Mouse (Mus musculus): ENCODE results near the gene Il17c.

The Il17c gene

GRCm38 (mm10) chr8:122421376-122422070 is at the start of gene Il17c:
Gene Il17c, plus strand, starts transcription at chr8:122422020.
- in situ Hi-C loops (cut with MboI, MseI), result no loop called here

- in situ Hi-C loops (cut with MboI, MseI), result loop anchor here (5.0 kb wide), 1 partner anchor 93 kb away; the partner anchor contains the start of gene Zfpm1
Measured at GRCm38 (mm10) chr8:122375320-122375719, 46.5 kb upstream of the Il17c start.

DNA sequence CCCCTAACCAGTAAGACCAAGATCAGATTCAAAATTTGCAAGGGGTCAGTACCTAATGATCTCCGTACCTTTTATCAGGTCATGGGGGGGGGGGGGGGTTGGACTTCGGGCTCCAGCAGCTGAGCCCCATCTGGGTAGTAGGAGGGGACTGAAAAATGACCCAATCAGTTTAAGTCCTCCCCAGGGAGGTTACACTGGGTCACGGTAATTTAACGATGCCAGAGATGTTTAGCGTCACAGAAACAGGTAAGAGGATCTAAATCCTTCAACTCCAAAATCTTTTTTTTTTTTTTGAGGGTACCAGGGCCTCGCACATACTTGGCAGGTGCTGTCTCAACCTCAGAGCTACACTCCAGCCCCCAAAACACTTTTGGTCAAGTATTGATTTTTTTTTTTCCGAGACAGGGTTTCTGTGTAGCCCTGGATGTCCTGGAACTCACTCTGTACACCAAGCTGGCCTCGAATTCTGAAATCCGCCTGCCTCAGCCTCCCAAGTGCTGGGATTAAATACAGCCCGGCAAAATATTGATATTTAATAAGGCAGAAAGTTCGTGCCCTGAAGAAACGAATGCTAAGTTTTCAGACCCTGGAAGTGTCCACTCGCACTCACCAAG is 46.0 kb upstream of the Il17c start:
- in situ Hi-C loops (cut with MboI, MseI), result loop anchor here (5.0 kb wide), 1 partner anchor 94 kb away; the partner anchor contains the start of gene Zfpm1

DNA sequence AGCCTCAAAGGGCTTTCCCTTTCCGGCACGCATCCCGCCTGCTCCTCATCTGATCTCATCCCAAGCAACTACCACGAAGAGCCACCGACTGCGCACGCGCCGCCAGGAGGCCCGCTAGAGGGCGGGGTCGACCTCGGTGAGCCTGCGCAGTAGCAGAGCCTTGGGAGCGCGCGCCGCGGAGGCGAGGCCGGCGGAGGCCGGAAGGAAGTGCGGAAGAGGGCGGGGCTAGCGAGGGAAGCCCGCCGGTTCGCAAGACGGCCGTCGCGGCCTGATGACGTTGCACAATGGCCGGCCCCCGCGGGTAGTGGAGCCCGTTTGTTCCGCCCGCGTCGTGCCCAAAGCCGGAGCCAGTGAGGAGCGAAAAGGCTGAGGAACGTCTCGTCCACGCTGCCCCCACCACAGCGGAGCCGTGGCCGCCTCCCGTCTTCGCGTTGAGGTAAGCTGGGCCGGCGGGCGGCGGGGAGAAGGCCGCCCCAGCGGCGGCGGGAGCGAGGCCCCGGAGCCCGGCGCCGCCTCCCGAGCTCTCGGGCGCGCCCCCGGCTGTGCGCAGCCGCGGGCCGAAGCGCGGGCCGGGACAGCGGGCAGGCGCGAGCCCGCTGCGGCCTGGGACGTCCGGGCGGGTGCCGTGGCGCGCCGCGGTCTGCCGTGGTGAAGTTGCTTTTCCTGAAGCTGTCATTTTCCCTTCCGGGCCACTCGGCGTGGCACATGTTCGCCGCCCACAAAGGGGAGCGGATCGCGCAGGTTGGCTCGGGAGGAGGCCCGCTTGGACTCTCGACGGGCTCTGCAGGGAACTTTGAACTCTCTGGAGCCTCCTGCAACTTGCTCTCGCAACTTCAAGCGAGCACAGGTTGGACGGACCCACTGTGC is 45.2 kb upstream of the Il17c start, which contains the start of gene Zc3h18:
Zc3h18 (plus strand) TSS at position 245 of the 867 bp plus-strand sequence.
- in situ Hi-C loops (cut with MboI, MseI), result loop anchor here (5.0 kb wide), 1 partner anchor 94 kb away; the partner anchor contains the start of gene Zfpm1

DNA sequence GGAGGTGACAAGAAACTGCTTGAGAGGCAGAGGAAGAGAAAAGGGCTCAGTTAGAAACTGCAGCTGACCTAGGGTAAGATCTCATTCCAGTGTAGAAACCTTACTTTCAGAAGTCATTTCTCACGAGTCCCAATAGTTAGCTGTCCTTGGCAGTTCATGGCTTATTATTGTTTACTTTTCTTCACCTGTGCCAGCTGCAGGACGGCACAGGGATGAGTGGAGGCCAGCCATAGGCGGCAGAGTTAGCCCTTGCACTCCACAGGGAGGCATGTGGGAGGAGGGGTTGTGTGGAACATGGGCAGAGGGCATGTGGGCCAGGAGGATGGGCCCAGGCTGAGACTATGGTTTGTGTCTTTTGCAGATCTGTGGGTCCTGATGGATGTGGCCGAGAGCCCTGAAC is 38.8 kb upstream of the Il17c start:
- in situ Hi-C loops (cut with MboI, MseI), result no loop called here

DNA sequence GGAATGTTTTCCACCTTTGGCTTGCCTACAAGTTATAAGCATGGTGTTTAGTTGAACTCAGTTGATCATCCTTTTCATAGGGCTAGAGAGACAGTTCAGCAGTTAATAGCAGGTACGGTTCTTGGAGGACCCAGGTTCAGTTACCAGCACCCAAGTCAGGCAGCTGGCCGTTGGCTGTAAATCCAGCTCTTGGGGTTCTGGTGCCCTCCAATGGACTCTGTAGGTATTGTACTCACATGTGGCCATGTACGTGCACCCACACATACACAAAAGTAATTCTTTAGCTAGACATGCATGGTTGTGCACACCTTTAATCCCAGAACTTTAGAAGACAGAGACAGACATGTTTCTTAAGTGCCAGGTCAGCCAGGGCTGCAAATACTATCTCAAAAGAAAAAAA is 32.5 kb upstream of the Il17c start:
- in situ Hi-C loops (cut with MboI, MseI), result no loop called here

DNA sequence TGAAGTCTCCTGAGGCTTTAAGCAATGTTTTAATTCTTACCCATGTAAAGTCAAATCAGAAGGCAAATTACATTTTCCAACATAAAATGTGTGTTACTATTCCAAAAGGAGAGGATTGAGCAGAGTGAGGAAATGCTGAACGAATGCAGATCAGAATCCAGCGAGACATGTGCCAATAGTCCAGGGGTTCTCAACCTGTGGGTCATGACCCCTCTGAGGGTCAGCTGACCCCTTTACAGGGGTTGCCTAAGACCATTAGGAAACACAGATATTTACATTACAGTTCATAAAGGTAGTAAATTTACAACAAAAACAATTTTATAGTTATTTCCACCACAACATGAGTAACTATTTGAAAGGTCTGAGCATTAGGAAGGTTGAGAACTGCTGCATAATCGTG is 31.1 kb upstream of the Il17c start:
- in situ Hi-C loops (cut with MboI, MseI), result no loop called here

DNA sequence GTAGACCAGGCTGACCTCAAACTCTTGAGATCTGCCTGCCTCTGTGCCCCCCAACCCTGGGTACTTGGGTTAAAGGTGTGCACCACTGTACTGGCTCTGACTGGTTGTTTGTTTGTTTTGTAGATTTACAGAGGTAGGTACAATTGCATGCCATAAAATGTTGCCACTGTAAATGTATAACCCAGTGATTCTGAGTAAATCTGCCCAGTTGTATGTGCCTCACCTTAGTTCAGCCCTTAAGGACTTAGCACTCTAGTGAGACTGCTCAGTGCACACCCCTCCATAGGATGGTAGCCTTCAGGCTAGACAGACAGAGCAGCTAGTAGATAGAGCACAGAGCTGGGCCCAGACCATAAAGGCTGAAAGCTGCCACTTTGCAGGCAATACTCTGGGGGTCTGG is 28.1 kb upstream of the Il17c start:
- in situ Hi-C loops (cut with MboI, MseI), result no loop called here

- in situ Hi-C loops (cut with MboI, MseI), result no loop called here
Measured at GRCm38 (mm10) chr8:122395291-122395690, 26.5 kb upstream of the Il17c start.

- in situ Hi-C loops (cut with MboI, MseI), result no loop called here
Measured at GRCm38 (mm10) chr8:122398186-122398585, 23.6 kb upstream of the Il17c start.

DNA sequence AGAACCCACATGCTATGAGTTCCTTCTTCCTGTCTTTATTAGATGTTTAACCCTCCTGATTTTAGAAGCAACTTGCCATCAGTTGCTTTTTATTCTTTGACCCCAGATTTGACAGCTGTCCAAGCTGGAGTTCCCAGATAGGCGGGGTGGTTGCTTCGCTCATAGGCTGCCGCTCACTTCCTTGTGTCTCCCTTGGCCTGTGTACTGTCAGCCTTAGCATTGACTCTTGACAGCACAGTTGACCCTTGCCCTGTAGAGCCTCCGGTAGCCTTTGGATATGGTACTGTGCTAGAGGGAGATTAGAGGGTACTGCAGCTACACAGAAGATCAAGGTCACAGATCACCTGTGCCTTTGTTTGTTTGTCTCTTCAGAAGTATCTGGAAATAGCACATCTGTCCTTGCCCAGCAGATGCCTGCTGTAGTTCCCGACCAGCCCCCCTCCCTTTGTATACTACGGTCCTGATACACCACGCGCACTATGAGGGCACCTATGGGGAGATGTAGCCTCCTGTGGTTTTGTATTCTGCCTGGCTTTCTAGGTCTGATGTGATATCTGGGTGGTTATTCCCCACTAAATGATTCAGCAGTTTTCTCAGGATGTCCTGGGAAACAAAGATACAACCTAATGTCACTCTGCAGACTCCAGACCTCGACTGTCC is 16.5 kb upstream of the Il17c start:
- in situ Hi-C loops (cut with MboI, MseI), result no loop called here

DNA sequence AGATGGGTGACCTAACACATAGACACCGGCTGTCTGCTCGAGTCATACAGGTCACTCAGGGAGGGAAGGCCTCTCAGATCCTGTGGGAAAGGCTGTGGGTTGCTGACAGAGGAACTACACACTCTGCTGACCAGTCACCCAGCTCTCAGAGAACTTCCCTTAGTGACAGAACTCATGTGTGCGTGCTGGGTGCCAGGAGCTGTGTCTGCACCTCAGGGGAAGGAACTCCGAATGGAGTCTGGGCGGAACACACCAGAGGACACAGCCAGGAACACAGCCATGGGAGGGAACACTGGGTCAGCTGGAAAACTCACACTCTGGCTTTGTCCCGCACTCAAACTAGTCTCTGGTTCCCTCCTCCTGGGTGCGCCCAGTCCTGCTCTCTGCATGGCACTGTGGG is 14.1 kb upstream of the Il17c start:
- in situ Hi-C loops (cut with MboI, MseI), result no loop called here

GRCm38 (mm10) chr8:122414311-122414710 is 7.5 kb upstream of the Il17c start:
- in situ Hi-C loops (cut with MboI, MseI), result no loop called here

DNA sequence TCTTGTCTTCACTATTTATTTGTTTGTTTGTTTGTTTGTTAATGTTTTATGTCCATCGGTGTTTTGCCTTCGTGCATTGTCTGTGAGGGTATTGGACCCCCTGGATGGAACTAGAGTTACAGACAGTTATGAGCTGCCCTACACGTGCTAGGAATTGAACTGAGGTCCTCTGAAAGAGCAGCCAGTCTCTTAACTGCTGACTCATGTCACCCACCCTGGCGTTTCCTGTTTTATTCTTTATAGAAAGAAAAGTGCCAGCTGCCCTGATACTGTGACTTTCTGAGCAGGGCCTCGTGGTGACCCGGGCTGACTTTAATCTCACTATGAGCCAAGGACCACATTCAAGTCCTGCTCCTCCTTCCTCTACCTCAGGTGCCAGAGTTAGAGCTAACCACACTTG is 6.3 kb upstream of the Il17c start:
- in situ Hi-C loops (cut with MboI, MseI), result no loop called here

GRCm38 (mm10) chr8:122419881-122420555 is 1.8 kb upstream of the Il17c start:
- in situ Hi-C loops (cut with MboI, MseI), result no loop called here

DNA sequence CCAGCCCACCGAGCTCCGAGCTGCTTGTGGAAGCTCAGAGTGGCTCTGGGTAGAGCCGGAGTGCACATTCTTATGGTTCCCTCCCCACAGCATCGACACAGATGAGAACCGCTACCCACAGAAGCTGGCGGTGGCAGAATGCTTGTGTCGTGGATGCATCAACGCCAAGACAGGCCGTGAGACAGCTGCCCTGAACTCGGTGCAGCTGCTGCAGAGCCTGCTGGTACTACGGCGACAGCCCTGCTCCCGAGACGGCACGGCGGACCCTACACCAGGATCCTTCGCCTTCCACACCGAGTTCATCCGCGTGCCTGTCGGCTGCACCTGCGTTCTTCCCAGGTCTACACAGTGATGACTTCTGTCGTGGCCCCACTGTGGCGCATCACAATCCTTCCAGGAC is 1.4 kb downstream of the Il17c start:
- in situ Hi-C loops (cut with MboI, MseI), result no loop called here

DNA sequence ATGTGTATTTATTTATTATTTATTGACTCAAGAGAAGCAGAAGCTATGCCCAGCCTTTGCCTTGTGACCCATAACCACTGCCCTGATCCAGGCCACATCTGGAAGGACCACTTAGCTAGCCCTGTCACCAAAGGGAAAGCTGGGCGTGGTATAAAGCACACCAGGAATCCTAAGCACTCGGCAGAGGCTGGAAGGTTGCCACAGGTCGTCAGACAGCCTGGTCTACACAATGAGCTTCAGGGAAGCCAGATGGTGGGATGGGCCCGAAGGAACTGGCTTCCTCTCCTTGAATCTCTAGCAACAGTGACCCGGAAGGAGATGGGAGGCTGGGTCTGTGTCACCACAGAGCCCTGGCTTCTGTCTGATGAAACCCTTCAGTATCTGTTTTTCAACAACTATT is 1.8 kb downstream of the Il17c start:
- in situ Hi-C loops (cut with MboI, MseI), result no loop called here

DNA sequence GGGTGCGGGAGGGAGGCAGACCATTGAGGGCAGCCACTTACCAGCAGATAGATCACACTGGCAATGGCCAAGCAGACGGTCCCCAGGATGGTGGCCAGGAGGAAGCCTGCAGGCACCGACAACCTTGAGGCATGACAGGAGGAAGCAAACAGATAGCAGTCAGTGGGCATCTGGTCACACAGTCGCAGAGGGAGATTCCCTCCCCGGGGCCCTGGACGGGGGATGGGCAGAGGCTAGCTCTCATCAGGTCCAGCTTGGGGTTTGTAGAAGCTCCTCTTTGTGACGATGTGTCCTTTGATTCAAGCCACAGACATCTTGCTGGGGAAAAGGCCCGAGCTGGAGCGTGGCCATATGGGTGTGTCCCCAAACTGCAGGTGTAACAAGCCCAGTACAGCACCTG is 4.3 kb downstream of the Il17c start:
- in situ Hi-C loops (cut with MboI, MseI), result loop anchor here (25.0 kb wide), 1 partner anchor 1136 kb away; no protein-coding TSS in a partner anchor

GRCm38 (mm10) chr8:122427607-122428006 is 5.8 kb downstream of the Il17c start:
- in situ Hi-C loops (cut with MboI, MseI), result loop anchor here (25.0 kb wide), 1 partner anchor 1135 kb away; no protein-coding TSS in a partner anchor

- in situ Hi-C loops (cut with MboI, MseI), result loop anchor here (25.0 kb wide), 1 partner anchor 1134 kb away; no protein-coding TSS in a partner anchor
Measured at GRCm38 (mm10) chr8:122428163-122428562, 6.3 kb downstream of the Il17c start.

Data from T-helper 1 cell (primary cell).